Mouse (Mus musculus) effector memory CD4-positive, alpha-beta T cell, adult 7 months (primary cell): ENCODE measurements around the gene Med27. TPM values are rescaled to one million over a fixed set of nuclear protein-coding genes. Genes with fewer than 3 reads are reported as not detected.

ENCODE experiments used
- polyA plus RNA-seq: library from polyadenylated mRNA; unstranded; fragments of 100-300 nt; shearing (Covaris generic); gene quantifications from one replicate; pipeline ENCODE4 v1.2.1, GENCODE M21; 2017

Gene Med27
- polyA plus RNA-seq: 46.1 TPM

GRCm38 (mm10) chr2:29346629-29347271 lies at the start of gene Med27:
TSS of gene Med27 (plus strand) at chr2:29346819.

Other genes starting within 250 kb of the Med27 start
- 55.1 TPM for gene Setx, start 222.6 kb upstream of the Med27 start, polyA plus RNA-seq
- 4.9 TPM for gene Ntng2, start 93.8 kb upstream of the Med27 start, polyA plus RNA-seq